Mouse (Mus musculus): Measurements from ENCODE around the gene Snx17. TPM values are rescaled to one million over a fixed set of nuclear protein-coding genes. Genes with fewer than 3 reads are reported as not detected.

The Snx17 gene
- polyA plus RNA-seq (2014; fragmentation: Nextera tagmentation; extraction: Ambion mirVana) = 124 and 141 TPM in 2 replicates

GRCm38 (mm10) chr5:31192939-31193630 is at the start of gene Snx17, which contains the start of gene Eif2b4:
Gene Snx17 (plus strand): TSS chr5:31193227.
Gene Eif2b4 (minus strand): TSS chr5:31193430.
- under 1% methylated on average over 32 of the region's 48 CpGs for WGBS
- Histone ChIP-seq H3K9me3 (ENCODE audit: control insufficient read depth, low read length) (no peaks in the 10 kb centered on the region), H3K36me3 (ENCODE audit: control insufficient read depth, insufficient read depth, low read length) (peaks cover 73% of the 10 kb centered on the region), H3K27me3 (replicated peaks; ENCODE audit: control insufficient read depth, insufficient read depth, low read length) (no peaks in the 10 kb centered on the region), H3K9ac (ENCODE audit: low read depth, low read length) (peak within 1 kb of the TSS; percentile 87), H3K27ac (replicated peaks; ENCODE audit: low read depth, low read length) (peak within 1 kb of the TSS; percentile 87), H3K4me1 (ENCODE audit: control insufficient read depth, insufficient read depth, low read length) (peaks cover 9% of the 10 kb centered on the region), H3K4me2 (ENCODE audit: low read depth, low read length) (peak within 1 kb of the TSS; percentile 92), H3K4me3 (ENCODE audit: low read depth, low read length) (peak within 1 kb of the TSS; percentile 86)
- ATAC-seq (ENCODE audit: low read depth) (peak; percentile 98), DNase-seq (ENCODE audit: low spot score) (peak; percentile 99)

- Histone ChIP-seq H3K4me2 (ENCODE audit: low read depth, low read length) (no peak overlapping the region), H3K27ac (replicated peaks; ENCODE audit: low read depth, low read length) (no peak overlapping the region), H3K27me3 (replicated peaks; ENCODE audit: control insufficient read depth, insufficient read depth, low read length) (no peaks in the 10 kb centered on the region), H3K9ac (ENCODE audit: low read depth, low read length) (no peak overlapping the region), H3K9me3 (ENCODE audit: control insufficient read depth, low read length) (no peaks in the 10 kb centered on the region), H3K4me3 (ENCODE audit: low read depth, low read length) (no peak overlapping the region), H3K36me3 (ENCODE audit: control insufficient read depth, insufficient read depth, low read length) (peaks cover 30% of the 10 kb centered on the region; the same call in 1 of the 2 replicates), H3K4me1 (ENCODE audit: control insufficient read depth, insufficient read depth, low read length) (peaks cover 5% of the 10 kb centered on the region; the same call in 1 of the 2 replicates)
- DNase-seq (ENCODE audit: low spot score) = no peak
- ATAC-seq (ENCODE audit: low read depth) = no peak
- 90% methylated on average over 4 of the region's 4 CpGs for WGBS
These were observed 43.2 kb upstream of the Snx17 start for GRCm38 (mm10) chr5:31149781-31150180.

GRCm38 (mm10) chr5:31151746-31152145 is 41.3 kb upstream of the Snx17 start:
- ATAC-seq (ENCODE audit: low read depth) = no peak
- WGBS = 97% methylated on average over 3 of the region's 3 CpGs
- no peak overlapping the region for H3K27ac ChIP-seq (replicated peaks; ENCODE audit: low read depth, low read length)

GRCm38 (mm10) chr5:31153516-31154151 is 39.4 kb upstream of the Snx17 start:
- H3K36me3 ChIP-seq (ENCODE audit: control insufficient read depth, insufficient read depth, low read length) = peaks cover 40% of the 10 kb centered on the region
- 41% methylated on average over 6 of the region's 6 CpGs for WGBS
- no peaks in the 10 kb centered on the region for H3K27me3 ChIP-seq (replicated peaks; ENCODE audit: control insufficient read depth, insufficient read depth, low read length)
- 0 out of 2 replicates have a peak, but pooled peaks have one; percentile 3 for ATAC-seq (ENCODE audit: low read depth)
- H3K27ac ChIP-seq (replicated peaks; ENCODE audit: low read depth, low read length) = 0 out of 2 replicates have a peak overlapping the region, but pooled peaks have one; percentile 67
- no peak for DNase-seq (ENCODE audit: low spot score)
- H3K9me3 ChIP-seq (ENCODE audit: control insufficient read depth, low read length) = no peaks in the 10 kb centered on the region
- H3K4me2 ChIP-seq (ENCODE audit: low read depth, low read length) = peak overlapping the region; percentile 53
- peaks cover 5% of the 10 kb centered on the region; the same call in 1 of the 2 replicates for H3K4me1 ChIP-seq (ENCODE audit: control insufficient read depth, insufficient read depth, low read length)
- peak overlapping the region; percentile 67 for H3K9ac ChIP-seq (ENCODE audit: low read depth, low read length)
- peak overlapping the region; percentile 56 for H3K4me3 ChIP-seq (ENCODE audit: low read depth, low read length)

More at GRCm38 (mm10) chr5:31151746-31152145, 41.3 kb upstream of the Snx17 start:
- no peak for DNase-seq (ENCODE audit: low spot score)
- Histone ChIP-seq H3K9ac (ENCODE audit: low read depth, low read length) (no peak overlapping the region), H3K27me3 (replicated peaks; ENCODE audit: control insufficient read depth, insufficient read depth, low read length) (no peaks in the 10 kb centered on the region), H3K9me3 (ENCODE audit: control insufficient read depth, low read length) (no peaks in the 10 kb centered on the region), H3K4me1 (ENCODE audit: control insufficient read depth, insufficient read depth, low read length) (peaks cover 5% of the 10 kb centered on the region; the same call in 1 of the 2 replicates), H3K4me2 (ENCODE audit: low read depth, low read length) (no peak overlapping the region), H3K4me3 (ENCODE audit: low read depth, low read length) (no peak overlapping the region), H3K36me3 (ENCODE audit: control insufficient read depth, insufficient read depth, low read length) (peaks cover 27% of the 10 kb centered on the region)

- H3K4me1 ChIP-seq (ENCODE audit: control insufficient read depth, insufficient read depth, low read length) = peaks cover 5% of the 10 kb centered on the region; the same call in 1 of the 2 replicates
- no peaks in the 10 kb centered on the region for H3K9me3 ChIP-seq (ENCODE audit: control insufficient read depth, low read length)
- H3K27me3 ChIP-seq (replicated peaks; ENCODE audit: control insufficient read depth, insufficient read depth, low read length) = no peaks in the 10 kb centered on the region
- H3K9ac ChIP-seq (ENCODE audit: low read depth, low read length) = peak within 1 kb of the TSS; percentile 67
- peak within 1 kb of the TSS; percentile 53 for H3K4me2 ChIP-seq (ENCODE audit: low read depth, low read length)
- DNase-seq (ENCODE audit: low spot score) = peak; percentile 95
- peaks cover 42% of the 10 kb centered on the region for H3K36me3 ChIP-seq (ENCODE audit: control insufficient read depth, insufficient read depth, low read length)
- H3K4me3 ChIP-seq (ENCODE audit: low read depth, low read length) = peak within 1 kb of the TSS; percentile 56
- peak; percentile 96 for ATAC-seq (ENCODE audit: low read depth)
- under 1% methylated on average over 19 of the region's 19 CpGs for WGBS
- peak within 1 kb of the TSS; percentile 67 for H3K27ac ChIP-seq (replicated peaks; ENCODE audit: low read depth, low read length)
These were observed 38.9 kb upstream of the Snx17 start, which contains the start of gene Mpv17 for GRCm38 (mm10) chr5:31154152-31154553. Gene Mpv17 (minus strand): TSS chr5:31154251.

- ATAC-seq (ENCODE audit: low read depth) (no peak), DNase-seq (ENCODE audit: low spot score) (no peak)
- H3K4me2 ChIP-seq (ENCODE audit: low read depth, low read length) = no peak overlapping the region
- H3K4me1 ChIP-seq (ENCODE audit: control insufficient read depth, insufficient read depth, low read length) = no peaks in the 10 kb centered on the region
- H3K9ac ChIP-seq (ENCODE audit: low read depth, low read length) = no peak overlapping the region
- no peaks in the 10 kb centered on the region for H3K9me3 ChIP-seq (ENCODE audit: control insufficient read depth, low read length)
- no peaks in the 10 kb centered on the region for H3K27me3 ChIP-seq (replicated peaks; ENCODE audit: control insufficient read depth, insufficient read depth, low read length)
- peaks cover 97% of the 10 kb centered on the region for H3K36me3 ChIP-seq (ENCODE audit: control insufficient read depth, insufficient read depth, low read length)
- H3K4me3 ChIP-seq (ENCODE audit: low read depth, low read length) = no peak overlapping the region
- no peak overlapping the region for H3K27ac ChIP-seq (replicated peaks; ENCODE audit: low read depth, low read length)
These were observed 30.6 kb upstream of the Snx17 start for GRCm38 (mm10) chr5:31162462-31162861.

- 90% methylated on average over 1 of the region's 1 CpGs for WGBS
- H3K9ac ChIP-seq (ENCODE audit: low read depth, low read length) = no peak overlapping the region
- H3K27me3 ChIP-seq (replicated peaks; ENCODE audit: control insufficient read depth, insufficient read depth, low read length) = no peaks in the 10 kb centered on the region
- H3K4me3 ChIP-seq (ENCODE audit: low read depth, low read length) = no peak overlapping the region
- no peak for DNase-seq (ENCODE audit: low spot score)
- peaks cover 97% of the 10 kb centered on the region for H3K36me3 ChIP-seq (ENCODE audit: control insufficient read depth, insufficient read depth, low read length)
- no peaks in the 10 kb centered on the region for H3K4me1 ChIP-seq (ENCODE audit: control insufficient read depth, insufficient read depth, low read length)
- no peaks in the 10 kb centered on the region for H3K9me3 ChIP-seq (ENCODE audit: control insufficient read depth, low read length)
- no peak overlapping the region for H3K27ac ChIP-seq (replicated peaks; ENCODE audit: low read depth, low read length)
- no peak for ATAC-seq (ENCODE audit: low read depth)
- H3K4me2 ChIP-seq (ENCODE audit: low read depth, low read length) = no peak overlapping the region
These were observed 28.1 kb upstream of the Snx17 start for GRCm38 (mm10) chr5:31164878-31165277.

GRCm38 (mm10) chr5:31168630-31169029 is 24.4 kb upstream of the Snx17 start:
- no peak overlapping the region for H3K27ac ChIP-seq (replicated peaks; ENCODE audit: low read depth, low read length)
- DNase-seq (ENCODE audit: low spot score) = no peak
- no peak overlapping the region for H3K4me3 ChIP-seq (ENCODE audit: low read depth, low read length)
- H3K36me3 ChIP-seq (ENCODE audit: control insufficient read depth, insufficient read depth, low read length) = peaks cover 92% of the 10 kb centered on the region
- H3K27me3 ChIP-seq (replicated peaks; ENCODE audit: control insufficient read depth, insufficient read depth, low read length) = no peaks in the 10 kb centered on the region
- H3K4me1 ChIP-seq (ENCODE audit: control insufficient read depth, insufficient read depth, low read length) = no peaks in the 10 kb centered on the region
- H3K4me2 ChIP-seq (ENCODE audit: low read depth, low read length) = no peak overlapping the region
- no peak for ATAC-seq (ENCODE audit: low read depth)
- no peaks in the 10 kb centered on the region for H3K9me3 ChIP-seq (ENCODE audit: control insufficient read depth, low read length)
- no peak overlapping the region for H3K9ac ChIP-seq (ENCODE audit: low read depth, low read length)
- 92% methylated on average over 4 of the region's 4 CpGs for WGBS
